In the genomic region with DNA sequence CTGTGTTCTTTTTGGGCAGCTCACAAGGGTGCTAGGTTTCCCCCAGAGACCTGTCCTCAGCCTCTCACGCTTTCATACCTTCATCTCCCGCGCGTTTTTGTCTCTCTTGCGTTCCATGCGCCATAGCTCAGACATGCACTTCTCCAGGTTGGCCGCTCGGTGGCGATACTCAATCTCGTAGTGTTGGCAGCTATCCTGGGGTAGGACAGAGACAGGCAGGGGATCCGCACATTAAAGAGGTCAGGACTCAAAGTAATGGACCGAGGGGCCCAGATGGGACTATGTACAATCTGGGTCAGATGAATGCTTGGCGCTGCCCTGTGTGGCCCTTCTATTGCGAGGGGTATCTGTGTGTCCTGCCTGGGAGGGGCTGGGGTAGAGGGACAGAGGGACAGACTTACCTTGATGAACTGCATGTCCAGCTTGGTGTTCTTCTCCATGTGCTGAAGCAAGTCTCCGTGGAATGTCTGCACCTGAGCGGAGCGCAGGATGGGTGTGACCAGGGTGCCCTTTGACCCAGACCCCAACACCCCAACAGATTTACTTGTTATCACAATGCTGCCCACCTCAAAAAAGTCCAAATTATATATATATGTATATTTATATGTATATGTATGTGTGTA, we compare ENCODE assay signal across 8 mouse cellular contexts. TPM values are rescaled to one million over a fixed set of nuclear protein-coding genes. Genes with fewer than 3 reads are reported as not detected.
DNase-seq lines count a peak whose midpoint lies in the region; ATAC-seq and TF ChIP-seq lines count a peak whose summit lies in the region.

No protein-coding gene starts in this region.

- ATAC-seq in embryonic facial prominence, embryonic 11.5 days (replicated peaks; ENCODE audit: insufficient number of reproducible peaks, low FRiP score, low TSS enrichment, low read depth) = 0 out of 2 replicates have a peak, but pooled peaks have one; percentile 20
- peak; percentile 46; the same call in 1 of the 2 replicates for ATAC-seq in hindbrain, embryonic 12.5 days (ENCODE audit: low FRiP score)
- 0 out of 2 replicates have a peak, but pooled peaks have one; percentile 44 for ATAC-seq in neural tube, embryonic 14.5 days (ENCODE audit: low read depth)

- peak; percentile 77 for TF ChIP-seq CTCF in lung, adult 2 months (IDR thresholded peaks at IDR 0.05; ENCODE audit: insufficient read depth, low read length)

- H3K4me1 ChIP-seq in embryonic facial prominence, embryonic 11.5 days (ENCODE audit: control insufficient read depth, insufficient read depth, low read length) = peaks cover 4% of the 10 kb centered on the region
- peaks cover 14% of the 10 kb centered on the region for H3K4me1 ChIP-seq in hindbrain, embryonic 12.5 days
- H3K4me1 ChIP-seq in lung, adult 2 months (ENCODE audit: control insufficient read depth, insufficient read depth, low read length) = peaks cover 6% of the 10 kb centered on the region
- peaks cover 13% of the 10 kb centered on the region; the same call in 1 of the 2 replicates for H3K4me1 ChIP-seq in neural tube, embryonic 14.5 days (ENCODE audit: control insufficient read depth, insufficient read depth, low read length)

- no peaks in the 10 kb centered on the region for H3K36me3 ChIP-seq in embryonic facial prominence, embryonic 11.5 days (replicated peaks; ENCODE audit: control insufficient read depth, insufficient read depth, low read depth, low read length)
- H3K36me3 ChIP-seq in hindbrain, embryonic 12.5 days = no peaks in the 10 kb centered on the region
- H3K36me3 ChIP-seq in neural tube, embryonic 14.5 days (ENCODE audit: control insufficient read depth, insufficient read depth, low read length) = no peaks in the 10 kb centered on the region

- H3K4me2 ChIP-seq in embryonic facial prominence, embryonic 11.5 days (ENCODE audit: low read depth, low read length) = peak overlapping the region; percentile 60
- peak overlapping the region; percentile 75 for H3K4me2 ChIP-seq in hindbrain, embryonic 12.5 days (replicated peaks)
- peak overlapping the region; percentile 89 for H3K4me2 ChIP-seq in neural tube, embryonic 14.5 days (ENCODE audit: low read depth, low read length)

- no peak overlapping the region for H3K27ac ChIP-seq in embryonic facial prominence, embryonic 11.5 days (replicated peaks; ENCODE audit: low read depth, low read length)
- no peak overlapping the region for H3K27ac ChIP-seq in hindbrain, embryonic 12.5 days
- no peak overlapping the region for H3K27ac ChIP-seq in neural tube, embryonic 14.5 days (ENCODE audit: low read depth, low read length)

- no peak overlapping the region for H3K9ac ChIP-seq in embryonic facial prominence, embryonic 11.5 days (replicated peaks; ENCODE audit: low read length)
- peak overlapping the region; percentile 52 for H3K9ac ChIP-seq in hindbrain, embryonic 12.5 days
- H3K9ac ChIP-seq in neural tube, embryonic 14.5 days (replicated peaks; ENCODE audit: low read depth, low read length) = 0 out of 2 replicates have a peak overlapping the region, but pooled peaks have one; percentile 11

- H3K9me3 ChIP-seq in embryonic facial prominence, embryonic 11.5 days (replicated peaks; ENCODE audit: control insufficient read depth, low read length) = no peaks in the 10 kb centered on the region
- no peaks in the 10 kb centered on the region for H3K9me3 ChIP-seq in hindbrain, embryonic 12.5 days (replicated peaks)
- no peaks in the 10 kb centered on the region for H3K9me3 ChIP-seq in neural tube, embryonic 14.5 days (ENCODE audit: control insufficient read depth, low read length)

- peak overlapping the region; percentile 26 for H3K4me3 ChIP-seq in embryonic facial prominence, embryonic 11.5 days (ENCODE audit: low read depth, low read length)
- peak overlapping the region; percentile 40 for H3K4me3 ChIP-seq in hindbrain, embryonic 12.5 days
- peak overlapping the region; percentile 27 for H3K4me3 ChIP-seq in lung, adult 2 months (replicated peaks; ENCODE audit: extremely low read depth, low read depth, low read length)
- peak overlapping the region; percentile 31 for H3K4me3 ChIP-seq in neural tube, embryonic 14.5 days (ENCODE audit: low read depth, low read length)

- no peak for TF ChIP-seq POLR2A in lung, adult 2 months (IDR thresholded peaks at IDR 0.05; ENCODE audit: borderline replicate concordance, extremely low read depth, low read depth, low read length)

- peak; percentile 28 to 41 for DNase-seq in layer of hippocampus, postnatal 14 days (ENCODE audit: low spot score in 2 of 2)
- DNase-seq in layer of hippocampus, adult 9-10 months (ENCODE audit: low spot score) = no peak
- DNase-seq in Muller cell, postnatal 12 days (ENCODE audit: inconsistent ontology term) = peak; percentile 52
- peak; percentile 74 for DNase-seq in embryonic facial prominence, embryonic 11.5 days (ENCODE audit: low spot score)
- DNase-seq in lung, adult 2 months = peak; percentile 50
- DNase-seq in layer of hippocampus, adult 8-10 months (ENCODE audit: low spot score in 2 of 2) = no peak

- WGBS in embryonic facial prominence, embryonic 11.5 days = 13% methylated on average over 17 of the region's 17 CpGs
- WGBS in hindbrain, embryonic 12.5 days = 16% methylated on average over 17 of the region's 17 CpGs
- 19% methylated on average over 17 of the region's 17 CpGs for WGBS in lung, adult 2 months
- 14% methylated on average over 17 of the region's 17 CpGs for WGBS in neural tube, embryonic 14.5 days

- peaks cover 5% of the 10 kb centered on the region for H3K27me3 ChIP-seq in embryonic facial prominence, embryonic 11.5 days (ENCODE audit: control insufficient read depth, insufficient read depth, low read length)
- H3K27me3 ChIP-seq in hindbrain, embryonic 12.5 days = peaks cover 17% of the 10 kb centered on the region
- no peaks in the 10 kb centered on the region for H3K27me3 ChIP-seq in neural tube, embryonic 14.5 days (ENCODE audit: control insufficient read depth, insufficient read depth, low read length)

RNA-seq across cellular contexts. Expression of gene Baiap2l2, which starts 14.1 kb away (rescaled TPM):
- total RNA-seq in layer of hippocampus, postnatal 14 days (2021) = 1 to 10 TPM; 2.7 to 4.0 TPM
- polyA plus RNA-seq in embryonic facial prominence, embryonic 11.5 days (2014; fragmentation: Nextera tagmentation; extraction: Ambion mirVana) = 1.9 and 5.2 TPM in 2 replicates
- polyA plus RNA-seq in hindbrain, embryonic 12.5 days (2016; fragmentation: Nextera tagmentation; extraction: Ambion mirVana) = 0.92 and 4.1 TPM in 2 replicates
- polyA plus RNA-seq in lung, adult 2 months (2012; rRNA removed) = 2.1 and 2.6 TPM in 2 replicates
- polyA plus RNA-seq in neural tube, embryonic 14.5 days (2014; fragmentation: Nextera tagmentation; extraction: Ambion mirVana) = 1.7 and 2.3 TPM in 2 replicates
- total RNA-seq in layer of hippocampus, adult 8-10 months (2022) = 10 to 100 TPM in 2 of 4 experiments, 1 to 10 TPM in 2; 1.5 to 19.3 (median 10.9) TPM

RNA-seq across cellular contexts. Expression of gene Slc16a8, which starts 16.7 kb away (rescaled TPM):
- total RNA-seq in layer of hippocampus, postnatal 14 days (2021) = 1 to 10 TPM in 1 of 2 experiments, under 1 TPM in 1; 0.21 to 1.0 TPM
- polyA plus RNA-seq in embryonic facial prominence, embryonic 11.5 days (2014; fragmentation: Nextera tagmentation; extraction: Ambion mirVana) = 0.28 TPM in 1 of 2 replicates, not detected in the other
- polyA plus RNA-seq in hindbrain, embryonic 12.5 days (2016; fragmentation: Nextera tagmentation; extraction: Ambion mirVana) = 0.36 and 0.66 TPM in 2 replicates
- 0.37 and 0.52 TPM in 2 replicates for polyA plus RNA-seq in lung, adult 2 months (2012; rRNA removed)
- 0.21 and 0.35 TPM in 2 replicates for polyA plus RNA-seq in neural tube, embryonic 14.5 days (2014; fragmentation: Nextera tagmentation; extraction: Ambion mirVana)
- under 1 TPM in 1 of 4 experiments, not detected in 3; 0.30 TPM for total RNA-seq in layer of hippocampus, adult 8-10 months (2022)

RNA-seq across cellular contexts. Expression of gene Gm49486, which starts 42.0 kb away (rescaled TPM):
- 1 to 10 TPM; 1.3 to 1.7 TPM for total RNA-seq in layer of hippocampus, postnatal 14 days (2021)
- 0.32 and 0.41 TPM in 2 replicates for polyA plus RNA-seq in embryonic facial prominence, embryonic 11.5 days (2014; fragmentation: Nextera tagmentation; extraction: Ambion mirVana)
- 1.0 TPM in 2 replicates for polyA plus RNA-seq in hindbrain, embryonic 12.5 days (2016; fragmentation: Nextera tagmentation; extraction: Ambion mirVana)
- 0.11 and 0.22 TPM in 2 replicates for polyA plus RNA-seq in lung, adult 2 months (2012; rRNA removed)
- 1.3 and 1.5 TPM in 2 replicates for polyA plus RNA-seq in neural tube, embryonic 14.5 days (2014; fragmentation: Nextera tagmentation; extraction: Ambion mirVana)
- total RNA-seq in layer of hippocampus, adult 8-10 months (2022) = under 1 TPM; 0.20 to 0.77 (median 0.49) TPM

RNA-seq across cellular contexts. Expression of gene Pick1, which starts 42.3 kb away (rescaled TPM):
- 10 to 100 TPM; 47.6 to 47.8 TPM for total RNA-seq in layer of hippocampus, postnatal 14 days (2021)
- 17.2 and 18.0 TPM in 2 replicates for polyA plus RNA-seq in embryonic facial prominence, embryonic 11.5 days (2014; fragmentation: Nextera tagmentation; extraction: Ambion mirVana)
- 67.1 and 72.6 TPM in 2 replicates for polyA plus RNA-seq in hindbrain, embryonic 12.5 days (2016; fragmentation: Nextera tagmentation; extraction: Ambion mirVana)
- polyA plus RNA-seq in lung, adult 2 months (2012; rRNA removed) = 21.2 and 25.9 TPM in 2 replicates
- polyA plus RNA-seq in neural tube, embryonic 14.5 days (2014; fragmentation: Nextera tagmentation; extraction: Ambion mirVana) = 47.3 and 58.8 TPM in 2 replicates
- 10 to 100 TPM; 46.2 to 63.5 (median 50.6) TPM for total RNA-seq in layer of hippocampus, adult 8-10 months (2022)

RNA-seq across cellular contexts. Expression of gene Pla2g6, which starts 57.0 kb away (rescaled TPM):
- 10 to 100 TPM; 18.5 to 22.3 TPM for total RNA-seq in layer of hippocampus, postnatal 14 days (2021)
- polyA plus RNA-seq in embryonic facial prominence, embryonic 11.5 days (2014; fragmentation: Nextera tagmentation; extraction: Ambion mirVana) = 11.8 and 15.1 TPM in 2 replicates
- 36.5 and 38.9 TPM in 2 replicates for polyA plus RNA-seq in hindbrain, embryonic 12.5 days (2016; fragmentation: Nextera tagmentation; extraction: Ambion mirVana)
- polyA plus RNA-seq in lung, adult 2 months (2012; rRNA removed) = 25.9 and 26.1 TPM in 2 replicates
- polyA plus RNA-seq in neural tube, embryonic 14.5 days (2014; fragmentation: Nextera tagmentation; extraction: Ambion mirVana) = 24.0 and 25.5 TPM in 2 replicates
- 10 to 100 TPM; 21.0 to 24.8 (median 23.8) TPM for total RNA-seq in layer of hippocampus, adult 8-10 months (2022)

Comparison
In these comparisons a context has a peak if more than half of its experiments do, and no peak if none do; other contexts are left out.
1. DNase-seq: peak in layer of hippocampus, postnatal 14 days (2 of 2), Muller cell, postnatal 12 days (single experiment), embryonic facial prominence, embryonic 11.5 days (single experiment) and lung, adult 2 months (single experiment); none in layer of hippocampus, adult 9-10 months (single experiment) and layer of hippocampus, adult 8-10 months (0 of 2).
2. Peak in every context shown above with its lines, with median percentiles within 50 percentile points of each other: ATAC-seq, H3K4me2 ChIP-seq and H3K4me3 ChIP-seq.